Mouse (Mus musculus) bone marrow, adult 2 months (tissue): ENCODE data around the gene Acad10.

ENCODE experiments used
- CTCF ChIP-seq: fragments of 200-500 bp; IDR thresholded peaks from 2 replicates; pipeline ENCODE4 v1.5.1; 2011; ENCODE audit warnings: low read length, control low read depth; ENCODE audit not compliant: control insufficient read depth, insufficient read depth
- POLR2A ChIP-seq: fragments of 200-500 bp; IDR thresholded peaks from 2 replicates; pipeline ENCODE4 v1.6.1; 2011; ENCODE audit warnings: low read depth, mild to moderate bottlenecking, control low read depth, low read length, borderline replicate concordance; ENCODE audit not compliant: control insufficient read depth

DNA sequence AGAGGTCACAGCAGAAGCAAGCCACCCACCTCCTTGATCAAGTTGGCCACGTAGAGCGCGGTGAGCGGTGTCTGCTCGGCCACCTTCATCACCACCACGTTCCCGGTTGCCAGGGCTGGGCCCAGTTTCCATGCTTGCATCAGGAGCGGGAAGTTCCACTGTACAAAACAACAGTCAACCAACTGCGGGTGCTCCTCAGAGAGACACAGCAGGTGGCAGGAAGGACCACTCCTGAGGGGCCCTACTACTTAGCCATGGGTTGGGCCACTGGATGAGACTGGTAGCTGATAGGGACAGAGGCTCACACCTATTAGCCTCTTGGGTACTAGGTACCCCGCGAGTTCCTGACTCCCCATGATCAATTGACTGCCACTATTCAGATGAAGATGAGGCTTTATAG, 84.4 kb downstream of the Acad10 start:
- TF ChIP-seq CTCF, result no peak
- TF ChIP-seq POLR2A, result no peak
